Mouse (Mus musculus) cerebellum, adult 2 months (tissue): Measurements from ENCODE around the gene Rcan2. TPM values are rescaled to one million over a fixed set of nuclear protein-coding genes. Genes with fewer than 3 reads are reported as not detected.

Experiments used
- DNase-seq, 2 experiments: peaks; one replicate each; pipeline ENCODE4 v3.0.0; 2021
- H3K27ac ChIP-seq: fragments of 200-500 bp; 2 replicates; pipeline ENCODE4 v1.5.1; 2012; ENCODE audit warnings: low read length, control low read depth, inconsistent platforms; ENCODE audit not compliant: insufficient read depth
- H3K27me3 ChIP-seq: fragments of 200-500 bp; 2 replicates; pipeline ENCODE4 v1.6.1; 2012; ENCODE audit warnings: inconsistent platforms, mild to moderate bottlenecking, low read length, moderate library complexity; ENCODE audit not compliant: control insufficient read depth, insufficient read depth
- H3K4me1 ChIP-seq: fragments of 200-500 bp; 2 replicates; pipeline ENCODE4 v1.6.1; 2011; ENCODE audit warnings: low read length; ENCODE audit not compliant: control insufficient read depth, insufficient read depth
- H3K4me3 ChIP-seq: fragments of 200-500 bp; replicated peaks from 2 replicates; pipeline ENCODE3; 2011; ENCODE audit warnings: mild to moderate bottlenecking, low read depth, low read length, control low read depth; ENCODE audit not compliant: insufficient read depth
- CTCF ChIP-seq: fragments of 200-500 bp; IDR thresholded peaks from 2 replicates; pipeline ENCODE4 v1.5.1; 2011; ENCODE audit warnings: low read depth, mild to moderate bottlenecking, control low read depth, low read length, moderate library complexity, borderline replicate concordance; ENCODE audit not compliant: insufficient read depth
- POLR2A ChIP-seq: fragments of 200-500 bp; IDR thresholded peaks from 2 replicates; pipeline ENCODE4 v1.6.1; 2011; ENCODE audit warnings: low read length, control low read depth, borderline replicate concordance; ENCODE audit not compliant: insufficient read depth
- WGBS: fragments of 180-500 bp; shearing (Covaris S2); methylation state at CpG from one replicate; pipeline ENCODE4 v1.1.7; 2018; 5-methylcytosine and 5-hydroxymethylcytosine counted together
- polyA plus RNA-seq: library from polyadenylated mRNA; depleted of rRNA; stranded (reverse); fragments of >200 nt; gene quantifications from 2 replicates; pipeline ENCODE4 v1.2.3, GENCODE M21; 2012

Rcan2 gene
- polyA plus RNA-seq, 1 experiment: 206 TPM

DNA sequence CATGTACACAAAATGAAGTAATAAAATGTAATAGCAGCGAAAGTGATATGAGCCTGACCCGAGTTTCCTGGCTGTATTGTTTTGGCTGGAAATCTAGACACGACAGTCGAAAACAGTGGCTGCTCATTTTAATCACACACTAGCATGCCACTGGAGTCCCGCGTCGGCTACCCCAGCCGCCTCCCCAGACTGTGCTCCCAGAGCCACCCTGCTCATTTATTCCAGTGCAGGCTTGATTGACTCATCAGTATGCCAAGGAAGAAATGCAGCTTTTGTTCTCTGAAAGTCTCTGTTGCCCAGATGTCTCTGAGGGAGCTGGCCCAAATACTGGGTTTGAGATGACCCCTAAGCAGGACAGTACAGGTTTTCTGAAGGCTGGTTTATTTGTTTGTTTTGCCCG is 132.9 kb downstream of the Rcan2 start:
- Histone ChIP-seq H3K27me3 (no peaks in the 10 kb centered on the region), H3K4me1 (no peaks in the 10 kb centered on the region), H3K4me3 (no peak overlapping the region), H3K27ac (no peak overlapping the region)
- 59% methylated on average over 9 of the region's 9 CpGs for WGBS
- peak in 1 of 2 experiments; percentile 15 for DNase-seq
- TF ChIP-seq CTCF: no peak

DNA sequence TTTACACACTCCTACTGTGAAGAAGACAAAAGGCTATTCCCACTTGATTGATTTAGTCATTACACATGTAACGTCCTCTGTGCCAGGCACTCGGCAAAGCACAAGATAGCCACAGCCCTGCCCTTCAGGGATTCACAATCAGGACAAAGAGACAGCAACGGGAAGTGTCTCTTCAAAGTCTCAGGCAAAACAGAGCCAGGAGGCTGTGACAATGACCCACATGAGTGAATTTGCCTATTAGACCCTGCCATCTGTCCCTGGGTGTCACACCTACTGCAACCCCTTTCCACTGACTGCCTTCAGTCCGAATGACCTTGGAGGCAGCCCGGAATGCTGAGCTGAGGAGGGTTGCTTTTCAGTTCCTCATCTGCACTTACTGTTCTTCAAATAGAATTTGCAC is 151.1 kb downstream of the Rcan2 start:
- 8% methylated on average over 5 of the region's 5 CpGs for WGBS
- H3K4me3 ChIP-seq: no peak overlapping the region
- peak overlapping the region; percentile 33; the same call in 1 of the 2 replicates for H3K27ac ChIP-seq
- TF ChIP-seq POLR2A (no peak), CTCF (no peak)
- peak; percentile 31 to 34 for DNase-seq
- H3K27me3 ChIP-seq: no peaks in the 10 kb centered on the region
- 0 out of 2 replicates have a peak, but pooled peaks cover 4% of the 10 kb centered on the region for H3K4me1 ChIP-seq

- Histone ChIP-seq H3K4me3 (peak overlapping the region; percentile 35), H3K4me1 (0 out of 2 replicates have a peak, but pooled peaks cover 4% of the 10 kb centered on the region), H3K27me3 (no peaks in the 10 kb centered on the region), H3K27ac (peak overlapping the region; percentile 26; the same call in 1 of the 2 replicates)
- TF ChIP-seq CTCF: no peak
- TF ChIP-seq POLR2A: no peak
- WGBS: 4% methylated on average over 17 of the region's 17 CpGs
- DNase-seq: peak; percentile 50 to 57
Observed at GRCm38 (mm10) chr17:43952661-43953534, 151.7 kb downstream of the Rcan2 start.

GRCm38 (mm10) chr17:43953535-43953918 is 152.4 kb downstream of the Rcan2 start:
- 20% methylated on average over 10 of the region's 10 CpGs for WGBS
- DNase-seq: no peak
- no peak for TF ChIP-seq POLR2A
- no peak for TF ChIP-seq CTCF

GRCm38 (mm10) chr17:43959797-43960196 is 158.6 kb downstream of the Rcan2 start:
- 57% methylated on average over 3 of the region's 3 CpGs for WGBS
- Histone ChIP-seq H3K4me1 (0 out of 2 replicates have a peak, but pooled peaks cover 2% of the 10 kb centered on the region), H3K27me3 (no peaks in the 10 kb centered on the region), H3K4me3 (no peak overlapping the region), H3K27ac (no peak overlapping the region)
- no peak for TF ChIP-seq POLR2A
- no peak for TF ChIP-seq CTCF
- DNase-seq: no peak

More at GRCm38 (mm10) chr17:43953535-43953918, 152.4 kb downstream of the Rcan2 start:
- Histone ChIP-seq H3K4me3 (peak overlapping the region; percentile 35), H3K27ac (peak overlapping the region; percentile 26; the same call in 1 of the 2 replicates), H3K27me3 (no peaks in the 10 kb centered on the region), H3K4me1 (0 out of 2 replicates have a peak, but pooled peaks cover 4% of the 10 kb centered on the region)

DNA sequence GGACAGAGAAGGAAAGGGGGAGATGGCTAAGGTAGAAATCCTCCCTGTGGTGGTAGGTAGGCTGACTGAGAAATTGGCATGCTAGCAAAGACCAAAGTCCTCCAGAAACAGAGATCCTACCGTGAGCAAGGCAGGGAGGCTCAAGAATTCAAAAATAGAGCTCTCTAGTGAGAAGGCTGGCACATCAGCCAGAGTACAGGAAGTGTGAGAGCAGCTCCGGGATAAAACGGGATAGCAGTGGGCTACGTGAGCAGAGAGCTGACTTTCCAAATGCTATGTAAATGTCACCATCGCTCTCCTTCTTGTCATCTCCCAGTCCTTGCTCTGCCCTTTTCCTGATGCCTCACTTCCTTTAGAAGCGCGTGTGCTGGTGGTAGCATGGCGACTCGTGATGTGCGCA is 168.8 kb downstream of the Rcan2 start:
- TF ChIP-seq CTCF (no peak), POLR2A (no peak)
- 88% methylated on average over 10 of the region's 10 CpGs for WGBS
- DNase-seq: no peak

GRCm38 (mm10) chr17:43977572-43977971 is 176.4 kb downstream of the Rcan2 start:
- H3K4me1 ChIP-seq: peaks cover 3% of the 10 kb centered on the region; the same call in 1 of the 2 replicates
- H3K27ac ChIP-seq: no peak overlapping the region
- no peaks in the 10 kb centered on the region for H3K27me3 ChIP-seq
- DNase-seq: no peak
- 89% methylated on average over 2 of the region's 2 CpGs for WGBS
- TF ChIP-seq CTCF (no peak), POLR2A (no peak)
- H3K4me3 ChIP-seq: no peak overlapping the region

More for the DNA sequence above, 168.8 kb downstream of the Rcan2 start:
- Histone ChIP-seq H3K4me1 (peaks cover 3% of the 10 kb centered on the region; the same call in 1 of the 2 replicates), H3K4me3 (no peak overlapping the region), H3K27ac (no peak overlapping the region), H3K27me3 (no peaks in the 10 kb centered on the region)

GRCm38 (mm10) chr17:43979925-43980324 is 178.8 kb downstream of the Rcan2 start:
- DNase-seq: no peak
- Histone ChIP-seq H3K27me3 (no peaks in the 10 kb centered on the region), H3K4me1 (no peaks in the 10 kb centered on the region), H3K27ac (no peak overlapping the region), H3K4me3 (no peak overlapping the region)
- WGBS: 17% methylated on average over 3 of the region's 3 CpGs
- TF ChIP-seq POLR2A: no peak
- no peak for TF ChIP-seq CTCF
